Mouse (Mus musculus) heart, embryonic 11.5 days (tissue): ENCODE measurements around the gene Cst3. TPM values are rescaled to one million over a fixed set of nuclear protein-coding genes. Genes with fewer than 3 reads are reported as not detected.
A peak's percentile ranks its signal among the peaks of the same experiment; 100 is the strongest.

Experiments used
- ATAC-seq: fragments of 200-750 bp; cut with Nextera tagmentation; replicated peaks from 2 replicates; pipeline ENCODE4 v1.8.0; 2017; ENCODE audit warnings: moderate library complexity; ENCODE audit not compliant: insufficient number of reproducible peaks, low FRiP score, low TSS enrichment
- H3K27ac ChIP-seq: fragments of 300-500 bp; sonication (generic); 2 replicates; pipeline ENCODE4 v1.5.1; 2014; ENCODE audit warnings: mild to moderate bottlenecking, low read depth, low read length
- H3K27me3 ChIP-seq: fragments of 300-500 bp; sonication (generic); 2 replicates; pipeline ENCODE4 v1.6.1; 2014; ENCODE audit warnings: mild to moderate bottlenecking, low read length, mixed read lengths; ENCODE audit not compliant: control insufficient read depth, insufficient read depth
- H3K36me3 ChIP-seq: fragments of 300-500 bp; sonication (generic); 2 replicates; pipeline ENCODE4 v1.6.1; 2014; ENCODE audit warnings: mild to moderate bottlenecking, low read length, moderate library complexity, mixed read lengths; ENCODE audit not compliant: control insufficient read depth, insufficient read depth
- H3K4me1 ChIP-seq: fragments of 300-500 bp; sonication (generic); 2 replicates; pipeline ENCODE4 v1.6.1; 2014; ENCODE audit warnings: low read length; ENCODE audit not compliant: control insufficient read depth, insufficient read depth
- H3K4me2 ChIP-seq: fragments of 300-500 bp; sonication (generic); 2 replicates; pipeline ENCODE4 v1.6.1; 2014; ENCODE audit warnings: mild to moderate bottlenecking, moderate library complexity
- H3K4me3 ChIP-seq: fragments of 300-500 bp; sonication (generic); 2 replicates; pipeline ENCODE4 v1.5.1; 2014; ENCODE audit warnings: low read depth, low read length
- H3K9ac ChIP-seq: fragments of 300-500 bp; sonication (generic); 2 replicates; pipeline ENCODE4 v1.6.1; 2014; ENCODE audit warnings: mild to moderate bottlenecking, low read depth, low read length, moderate library complexity
- H3K9me3 ChIP-seq: fragments of 300-500 bp; sonication (generic); replicated peaks from 2 replicates; pipeline ENCODE4 v1.6.1; 2016; ENCODE audit warnings: low read length; ENCODE audit not compliant: control insufficient read depth
- whole genome bisulfite sequencing: fragments of 180-500 bp; shearing (Covaris S2); extraction: QIAGEN DNeasy Blood & Tissue Kit; methylation state at CpG from one replicate; pipeline ENCODE4 v1.1.7; 2014; ENCODE audit not compliant: insufficient replicate concordance; 5-methylcytosine and 5-hydroxymethylcytosine counted together
- polyA plus RNA-seq: library from polyadenylated mRNA; unstranded; fragments of >200 nt; fragmentation: Nextera tagmentation; extraction: Ambion mirVana; gene quantifications from 2 replicates; pipeline ENCODE4 v1.2.1, GENCODE M21; 2014

Gene Cst3
- polyA plus RNA-seq, 1 experiment from 2014 or later: 812 TPM

DNA sequence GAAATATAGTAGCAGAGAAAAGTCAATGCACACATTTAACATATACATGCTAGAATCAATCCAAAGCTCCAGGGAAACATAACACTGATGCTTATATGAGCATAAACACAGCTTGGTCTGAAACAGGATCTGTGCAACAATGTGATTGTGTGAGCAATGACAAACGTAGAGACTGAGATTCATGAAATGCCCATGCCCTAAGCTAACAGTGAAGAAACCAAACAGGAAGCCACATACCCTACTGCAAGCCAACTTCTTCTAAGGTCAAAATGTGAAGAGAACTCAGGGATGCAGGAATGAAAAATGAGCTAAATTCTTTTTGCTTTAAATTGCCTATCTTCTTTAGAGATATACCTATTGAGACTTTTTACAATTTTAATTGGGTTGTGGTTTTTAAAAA, 6.5 kb downstream of the Cst3 start:
- H3K27me3 ChIP-seq: no peaks in the 10 kb centered on the region
- no peak overlapping the region for H3K27ac ChIP-seq
- no peak for ATAC-seq
- WGBS: 73% methylated on average over 1 of the region's 1 CpGs
- no peaks in the 10 kb centered on the region for H3K9me3 ChIP-seq
- H3K4me3 ChIP-seq: no peak overlapping the region
- no peak overlapping the region for H3K4me2 ChIP-seq
- no peak overlapping the region for H3K9ac ChIP-seq
- H3K36me3 ChIP-seq: peaks cover 7% of the 10 kb centered on the region
- H3K4me1 ChIP-seq: peaks cover 22% of the 10 kb centered on the region

DNA sequence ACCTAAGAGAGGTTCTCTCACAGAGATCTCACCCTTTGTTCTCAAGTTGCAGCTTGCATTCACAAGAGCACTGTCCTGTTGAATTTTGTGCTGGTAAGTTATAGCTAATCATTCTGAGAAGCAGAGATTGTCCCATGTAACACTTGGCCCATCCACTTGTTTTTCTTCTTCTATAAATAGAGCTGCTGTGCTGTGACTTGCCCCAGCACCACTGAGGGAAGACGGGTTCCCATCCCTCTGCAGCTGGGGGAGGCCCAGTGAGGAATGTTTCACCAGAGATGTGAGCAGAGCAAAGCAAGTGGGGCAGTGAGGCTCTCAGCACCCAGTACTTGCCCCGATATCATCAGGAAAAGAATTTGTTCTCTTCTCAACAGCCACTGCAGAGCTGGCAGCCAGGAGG, 10.5 kb downstream of the Cst3 start, which contains the start of gene 9230104L09Rik:
TSS of gene 9230104L09Rik (minus strand) at position 73 of the 400 bp plus-strand sequence.
- Histone ChIP-seq H3K4me1 (peaks cover 5% of the 10 kb centered on the region; the same call in 1 of the 2 replicates), H3K36me3 (no peaks in the 10 kb centered on the region), H3K9ac (no peak within 1 kb of the TSS), H3K27me3 (no peaks in the 10 kb centered on the region), H3K4me2 (0 out of 2 replicates have a peak within 1 kb of the TSS, but pooled peaks have one; percentile 2), H3K9me3 (no peaks in the 10 kb centered on the region), H3K27ac (peak within 1 kb of the TSS; percentile 54), H3K4me3 (no peak within 1 kb of the TSS)
- 18% methylated on average over 2 of the region's 2 CpGs for WGBS
- peak; percentile 67; the same call in 1 of the 2 replicates for ATAC-seq

DNA sequence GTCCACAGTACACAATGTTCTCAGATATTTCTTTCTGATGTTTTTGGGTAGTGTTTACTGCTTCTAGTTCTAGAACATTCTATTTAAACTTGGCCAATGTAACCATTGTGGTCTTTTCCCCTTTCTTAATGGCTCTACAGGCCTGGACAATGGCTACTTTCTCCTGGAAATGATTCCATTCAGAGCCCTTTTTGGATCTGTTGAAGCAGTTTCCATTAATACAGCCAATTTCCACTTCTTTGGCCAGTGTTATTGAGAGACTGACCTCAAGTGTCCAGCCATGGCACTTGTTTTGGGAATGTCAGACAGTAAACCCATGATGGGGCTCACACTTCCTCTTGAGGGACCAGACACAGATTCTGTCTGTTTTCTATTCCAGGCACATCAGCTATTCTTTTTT, 13.8 kb downstream of the Cst3 start:
- no peak for ATAC-seq
- Histone ChIP-seq H3K36me3 (no peaks in the 10 kb centered on the region), H3K27ac (no peak overlapping the region), H3K9ac (no peak overlapping the region), H3K9me3 (no peaks in the 10 kb centered on the region), H3K4me3 (no peak overlapping the region), H3K4me1 (peaks cover 8% of the 10 kb centered on the region), H3K27me3 (no peaks in the 10 kb centered on the region), H3K4me2 (no peak overlapping the region)

DNA sequence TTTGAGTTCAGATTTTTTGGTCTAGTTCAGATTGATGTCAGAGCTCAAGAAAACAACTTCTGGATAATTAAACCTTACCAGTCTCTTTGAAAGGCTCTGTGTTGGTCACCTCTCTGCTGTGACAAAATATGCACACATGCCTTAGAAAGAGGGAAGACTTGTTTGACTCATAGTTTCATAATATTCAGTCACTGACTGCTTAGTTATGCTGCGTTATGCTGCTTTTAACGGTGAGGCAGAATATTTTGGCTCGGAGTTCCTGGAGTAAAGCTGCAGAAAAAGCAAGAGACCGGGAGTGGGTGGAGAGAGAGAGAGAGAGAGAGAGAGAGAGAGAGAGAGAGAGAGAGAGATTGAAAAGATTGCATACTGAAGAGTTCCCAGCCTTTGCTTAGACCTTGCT, 14.5 kb downstream of the Cst3 start:
- H3K4me2 ChIP-seq: no peak overlapping the region
- H3K4me1 ChIP-seq: peaks cover 11% of the 10 kb centered on the region
- no peak overlapping the region for H3K4me3 ChIP-seq
- no peak for ATAC-seq
- WGBS: 77% methylated on average over 4 of the region's 4 CpGs
- no peaks in the 10 kb centered on the region for H3K27me3 ChIP-seq
- no peaks in the 10 kb centered on the region for H3K36me3 ChIP-seq
- no peaks in the 10 kb centered on the region for H3K9me3 ChIP-seq
- H3K27ac ChIP-seq: no peak overlapping the region
- no peak overlapping the region for H3K9ac ChIP-seq

DNA sequence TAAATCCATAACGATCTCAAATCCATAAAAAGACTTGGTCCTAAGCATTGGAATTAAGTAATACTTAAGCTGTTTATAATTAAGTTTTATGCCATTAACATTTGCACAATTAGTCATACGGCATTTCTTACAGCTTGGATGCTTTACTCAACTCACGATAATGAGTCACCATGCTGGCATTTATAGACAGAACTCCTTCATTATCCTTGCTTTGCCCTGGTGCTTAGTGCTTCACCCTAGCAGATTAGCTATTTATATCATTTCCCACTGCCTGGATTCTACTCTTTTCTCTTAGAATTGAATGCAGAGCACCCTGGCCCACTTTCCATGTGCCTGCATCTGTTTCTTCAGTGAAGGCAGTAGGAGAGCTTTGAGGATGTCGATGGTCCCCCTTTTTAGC, 18.0 kb downstream of the Cst3 start:
- H3K4me2 ChIP-seq: no peak overlapping the region
- no peaks in the 10 kb centered on the region for H3K27me3 ChIP-seq
- no peak overlapping the region for H3K27ac ChIP-seq
- H3K36me3 ChIP-seq: no peaks in the 10 kb centered on the region
- no peak for ATAC-seq
- 74% methylated on average over 4 of the region's 4 CpGs for WGBS
- H3K4me3 ChIP-seq: no peak overlapping the region
- peaks cover 7% of the 10 kb centered on the region; the same call in 1 of the 2 replicates for H3K4me1 ChIP-seq
- H3K9ac ChIP-seq: no peak overlapping the region
- H3K9me3 ChIP-seq: no peaks in the 10 kb centered on the region

DNA sequence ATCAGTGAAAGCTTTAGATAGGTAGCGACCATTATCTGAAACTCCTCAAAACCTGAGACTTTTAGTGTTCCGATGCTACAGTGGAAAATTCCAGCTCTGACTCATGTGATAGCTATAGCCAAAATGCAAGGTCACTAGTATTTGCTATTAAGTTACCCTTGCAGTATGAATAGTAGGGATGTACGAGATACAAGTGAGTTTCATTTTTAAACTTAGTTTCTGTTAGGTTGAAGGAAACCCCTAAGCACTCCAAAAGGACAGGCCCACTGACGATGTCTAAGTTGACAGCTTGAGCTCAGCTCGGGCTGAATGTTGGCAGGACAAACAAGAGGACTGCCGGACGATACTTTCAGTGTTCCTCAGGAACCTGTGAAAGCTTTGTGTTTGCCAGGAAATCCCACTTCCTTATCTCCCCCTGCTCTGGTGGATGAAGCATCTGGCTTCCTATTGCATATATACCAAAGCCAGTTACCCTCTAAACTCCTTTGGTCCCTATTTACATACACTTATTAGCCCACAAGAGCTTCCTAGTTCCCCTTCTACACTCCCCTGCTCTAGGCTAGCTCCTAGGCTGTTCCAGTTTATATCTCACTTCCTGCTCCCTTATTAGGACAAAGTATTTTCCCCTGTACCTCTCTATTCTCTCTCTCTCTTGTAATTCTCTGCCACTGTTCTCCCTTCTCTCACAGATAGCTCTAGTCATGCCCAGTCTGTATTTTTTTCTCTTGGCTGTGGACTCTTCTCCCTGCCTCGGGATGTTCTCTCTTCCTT, 18.7 kb downstream of the Cst3 start:
- H3K4me1 ChIP-seq: peaks cover 7% of the 10 kb centered on the region; the same call in 1 of the 2 replicates
- H3K36me3 ChIP-seq: no peaks in the 10 kb centered on the region
- WGBS: 35% methylated on average over 8 of the region's 8 CpGs
- peak overlapping the region; percentile 21; the same call in 1 of the 2 replicates for H3K4me2 ChIP-seq
- H3K9me3 ChIP-seq: no peaks in the 10 kb centered on the region
- H3K9ac ChIP-seq: no peak overlapping the region
- H3K27me3 ChIP-seq: no peaks in the 10 kb centered on the region
- no peak overlapping the region for H3K27ac ChIP-seq
- no peak overlapping the region for H3K4me3 ChIP-seq
- ATAC-seq: no peak

DNA sequence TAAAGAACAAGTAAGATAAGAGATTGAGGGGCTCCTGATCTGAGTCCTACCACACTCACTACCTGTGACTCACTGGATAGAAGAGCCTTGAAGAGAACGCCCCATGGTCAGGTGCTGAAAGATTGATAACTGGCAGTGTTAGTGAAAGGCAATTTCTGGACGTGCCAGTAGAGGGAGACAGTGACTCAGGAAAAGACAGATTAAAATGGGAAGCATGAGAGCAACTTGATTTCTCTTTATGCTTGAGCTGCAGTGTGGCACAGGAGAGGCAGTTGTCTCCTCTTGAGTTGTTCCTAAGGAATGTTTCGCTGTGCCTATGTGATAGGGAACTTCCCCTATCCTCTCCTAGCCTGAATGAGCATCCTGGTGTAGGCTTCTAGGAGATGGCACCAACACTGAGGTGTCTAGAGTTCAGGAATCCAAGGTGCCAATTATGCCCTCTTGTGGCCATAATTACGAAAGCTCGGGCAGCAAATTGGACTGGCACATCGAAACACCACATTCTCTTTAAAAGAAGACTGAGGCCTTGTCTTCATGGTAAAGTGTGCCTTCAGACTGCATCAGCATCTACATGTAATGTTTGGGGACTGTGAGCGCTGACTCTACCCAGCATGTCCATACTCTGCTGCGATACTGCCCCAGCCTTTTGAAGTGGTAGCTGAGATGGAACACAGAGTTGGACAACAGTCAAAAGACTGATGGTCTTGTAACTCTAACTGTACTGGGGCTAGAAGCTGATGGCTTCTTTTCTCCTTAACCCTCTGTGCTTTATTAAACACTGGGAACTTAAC, 24.2 kb downstream of the Cst3 start:
- ATAC-seq: peak; percentile 57; the same call in 1 of the 2 replicates
- no peak overlapping the region for H3K9ac ChIP-seq
- H3K36me3 ChIP-seq: no peaks in the 10 kb centered on the region
- peak overlapping the region; percentile 25 for H3K4me2 ChIP-seq
- 40% methylated on average over 8 of the region's 8 CpGs for WGBS
- no peaks in the 10 kb centered on the region; the same call in 1 of the 2 replicates for H3K4me1 ChIP-seq
- no peaks in the 10 kb centered on the region for H3K27me3 ChIP-seq
- H3K27ac ChIP-seq: no peak overlapping the region
- H3K4me3 ChIP-seq: no peak overlapping the region
- no peaks in the 10 kb centered on the region for H3K9me3 ChIP-seq

DNA sequence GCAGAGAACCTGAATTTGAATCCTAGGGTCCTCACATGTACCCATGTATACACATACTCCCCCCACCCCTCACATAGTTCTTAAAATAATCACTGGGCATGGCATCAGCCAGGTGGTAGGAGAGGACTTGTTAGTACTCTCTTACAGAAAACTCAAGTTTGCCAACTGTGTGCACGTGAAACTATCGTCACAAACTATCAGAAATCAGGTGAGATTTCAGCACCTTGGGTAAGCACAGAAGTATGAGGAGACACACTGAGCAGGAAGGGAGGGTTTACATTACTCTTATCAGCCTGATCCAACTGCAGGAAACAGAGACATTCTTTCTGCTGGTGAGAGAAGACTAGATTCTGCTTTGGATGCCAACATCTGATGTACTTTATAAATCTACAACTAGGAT, 36.3 kb downstream of the Cst3 start:
- H3K9ac ChIP-seq: no peak overlapping the region
- H3K4me2 ChIP-seq: no peak overlapping the region
- no peak for ATAC-seq
- H3K4me1 ChIP-seq: no peaks in the 10 kb centered on the region
- no peaks in the 10 kb centered on the region for H3K9me3 ChIP-seq
- WGBS: 47% methylated on average over 2 of the region's 2 CpGs
- H3K4me3 ChIP-seq: no peak overlapping the region
- H3K36me3 ChIP-seq: no peaks in the 10 kb centered on the region
- no peak overlapping the region for H3K27ac ChIP-seq
- no peaks in the 10 kb centered on the region for H3K27me3 ChIP-seq
